Mouse (Mus musculus) hindbrain, embryonic 10.5 days (tissue): ENCODE measurements at regions not wholly inside any gene's neighbourhood (a gene's known extent, or its start where the extent isn't known, plus 50 kb on each side); places are given as distances from the start of the nearest gene placed in this dataset.

Source experiments
- DNase-seq: peaks from one replicate; pipeline ENCODE4 v3.0.0-alpha.2; 2017; ENCODE audit warnings: low spot score
- H3K27ac ChIP-seq: fragments of 300-500 bp; sonication (generic); 2 replicates; pipeline ENCODE4 v1.5.1; 2016; ENCODE audit warnings: mild to moderate bottlenecking, moderate library complexity
- H3K27me3 ChIP-seq: fragments of 300-500 bp; sonication (generic); 2 replicates; pipeline ENCODE4 v1.6.1; 2016; ENCODE audit warnings: mild to moderate bottlenecking; ENCODE audit not compliant: poor library complexity, insufficient read depth, severe bottlenecking
- H3K36me3 ChIP-seq: fragments of 300-500 bp; sonication (generic); 2 replicates; pipeline ENCODE4 v1.6.1; 2016; ENCODE audit warnings: mild to moderate bottlenecking, moderate library complexity
- H3K4me1 ChIP-seq: fragments of 300-500 bp; sonication (generic); replicated peaks from 2 replicates; pipeline ENCODE4 v1.6.1; 2016; ENCODE audit warnings: mild to moderate bottlenecking
- H3K4me3 ChIP-seq: fragments of 300-500 bp; sonication (generic); 2 replicates; pipeline ENCODE4 v1.5.1; 2016; ENCODE audit warnings: mild to moderate bottlenecking, moderate library complexity
- H3K9me3 ChIP-seq: fragments of 300-500 bp; sonication (generic); 2 replicates; pipeline ENCODE4 v1.6.1; 2016; ENCODE audit warnings: mild to moderate bottlenecking, moderate library complexity
- WGBS: fragments of 180-500 bp; shearing (Covaris S2); methylation state at CpG from one replicate; pipeline ENCODE4 v1.1.7; 2016; 5-methylcytosine and 5-hydroxymethylcytosine counted together

GRCm38 (mm10) chr3:3220823-3221222 is 2529.8 kb upstream of the Gm8797 start:
- WGBS: 97% methylated on average over 1 of the region's 1 CpGs
- Histone ChIP-seq H3K4me3 (no peak overlapping the region), H3K36me3 (no peaks in the 10 kb centered on the region), H3K4me1 (no peaks in the 10 kb centered on the region), H3K27me3 (no peaks in the 10 kb centered on the region), H3K9me3 (peaks cover 56% of the 10 kb centered on the region), H3K27ac (no peak overlapping the region)
- DNase-seq: no peak
